Mouse (Mus musculus) intestine, embryonic 15.5 days (tissue): ENCODE results near the gene Arpin. TPM values are rescaled to one million over a fixed set of nuclear protein-coding genes. Genes with fewer than 3 reads are reported as not detected.
A peak's percentile ranks its signal among the peaks of the same experiment; 100 is the strongest.

Experiments
- ATAC-seq: fragments of 200-750 bp; cut with Nextera tagmentation; 2 replicates; pipeline ENCODE4 v1.8.0; 2017; ENCODE audit warnings: moderate TSS enrichment, moderate library complexity
- H3K27ac ChIP-seq: fragments of 300-500 bp; sonication (generic); 2 replicates; pipeline ENCODE4 v1.5.1; 2015; ENCODE audit warnings: mild to moderate bottlenecking, inconsistent platforms
- H3K27me3 ChIP-seq: fragments of 300-500 bp; sonication (generic); replicated peaks from 2 replicates; pipeline ENCODE4 v1.6.1; 2015; ENCODE audit warnings: inconsistent platforms
- H3K36me3 ChIP-seq: fragments of 300-500 bp; sonication (generic); 2 replicates; pipeline ENCODE4 v1.6.1; 2015; ENCODE audit warnings: inconsistent platforms
- H3K4me1 ChIP-seq: fragments of 300-500 bp; sonication (generic); replicated peaks from 2 replicates; pipeline ENCODE4 v1.6.1; 2015; ENCODE audit warnings: inconsistent platforms
- H3K4me2 ChIP-seq: fragments of 300-500 bp; sonication (generic); replicated peaks from 2 replicates; pipeline ENCODE4 v1.6.1; 2015; ENCODE audit warnings: mild to moderate bottlenecking, inconsistent platforms
- H3K4me3 ChIP-seq: fragments of 300-500 bp; sonication (generic); replicated peaks from 2 replicates; pipeline ENCODE4 v1.5.1; 2015; ENCODE audit warnings: inconsistent platforms
- H3K9ac ChIP-seq: fragments of 300-500 bp; sonication (generic); 2 replicates; pipeline ENCODE4 v1.6.1; 2015; ENCODE audit warnings: inconsistent platforms
- H3K9me3 ChIP-seq: fragments of 300-500 bp; sonication (generic); 2 replicates; pipeline ENCODE4 v1.6.1; 2016; ENCODE audit warnings: inconsistent platforms
- WGBS: fragments of 180-500 bp; shearing (Covaris S2); methylation state at CpG from one replicate; pipeline ENCODE4 v1.1.7; 2015; 5-methylcytosine and 5-hydroxymethylcytosine counted together
- polyA plus RNA-seq: library from polyadenylated mRNA; unstranded; fragments of >200 nt; fragmentation: Nextera tagmentation; extraction: Ambion mirVana; gene quantifications from 2 replicates; pipeline ENCODE4 v1.2.1, GENCODE M21; 2015

Arpin gene
- polyA plus RNA-seq, 1 experiment from 2014 or later: 49.7 TPM

- WGBS: 65% methylated on average over 15 of the region's 15 CpGs
- H3K4me3 ChIP-seq: no peak overlapping the region
- H3K9ac ChIP-seq: peak overlapping the region; percentile 4; the same call in 1 of the 2 replicates
- peaks cover 2% of the 10 kb centered on the region; the same call in 1 of the 2 replicates for H3K36me3 ChIP-seq
- no peaks in the 10 kb centered on the region for H3K27me3 ChIP-seq
- H3K4me1 ChIP-seq: peaks cover 12% of the 10 kb centered on the region; the same call in 1 of the 2 replicates
- no peaks in the 10 kb centered on the region for H3K9me3 ChIP-seq
- H3K27ac ChIP-seq: peak overlapping the region; percentile 73
- ATAC-seq: peak; percentile 62
- no peak overlapping the region for H3K4me2 ChIP-seq
Observed at GRCm38 (mm10) chr7:79890436-79891221, 44.5 kb downstream of the Arpin start.

- peak; percentile 88 for ATAC-seq
- no peaks in the 10 kb centered on the region for H3K27me3 ChIP-seq
- H3K36me3 ChIP-seq: peaks cover 2% of the 10 kb centered on the region; the same call in 1 of the 2 replicates
- H3K9ac ChIP-seq: no peak overlapping the region
- 69% methylated on average over 9 of the region's 9 CpGs for WGBS
- peaks cover 12% of the 10 kb centered on the region; the same call in 1 of the 2 replicates for H3K4me1 ChIP-seq
- peak overlapping the region; percentile 1; the same call in 1 of the 2 replicates for H3K4me2 ChIP-seq
- peak overlapping the region; percentile 69 for H3K27ac ChIP-seq
- no peak overlapping the region for H3K4me3 ChIP-seq
- no peaks in the 10 kb centered on the region for H3K9me3 ChIP-seq
Observed at GRCm38 (mm10) chr7:79888603-79889002, 46.6 kb downstream of the Arpin start.

- Histone ChIP-seq H3K27me3 (no peaks in the 10 kb centered on the region), H3K4me2 (no peak overlapping the region), H3K27ac (no peak overlapping the region), H3K9ac (no peak overlapping the region), H3K9me3 (no peaks in the 10 kb centered on the region), H3K4me3 (no peak overlapping the region), H3K36me3 (peaks cover 8% of the 10 kb centered on the region; the same call in 1 of the 2 replicates), H3K4me1 (peaks cover 14% of the 10 kb centered on the region; the same call in 1 of the 2 replicates)
- ATAC-seq: no peak
- 80% methylated on average over 7 of the region's 7 CpGs for WGBS
Observed at GRCm38 (mm10) chr7:79883613-79884334, 51.4 kb downstream of the Arpin start.

GRCm38 (mm10) chr7:79881901-79882300 lies 53.3 kb downstream of the Arpin start:
- 0 out of 2 replicates have a peak, but pooled peaks cover 6% of the 10 kb centered on the region for H3K4me1 ChIP-seq
- no peak overlapping the region for H3K27ac ChIP-seq
- H3K9me3 ChIP-seq: no peaks in the 10 kb centered on the region
- no peak overlapping the region for H3K4me2 ChIP-seq
- peaks cover 8% of the 10 kb centered on the region; the same call in 1 of the 2 replicates for H3K36me3 ChIP-seq
- H3K4me3 ChIP-seq: no peak overlapping the region
- 72% methylated on average over 6 of the region's 6 CpGs for WGBS
- no peak overlapping the region for H3K9ac ChIP-seq
- no peak for ATAC-seq
- H3K27me3 ChIP-seq: no peaks in the 10 kb centered on the region

GRCm38 (mm10) chr7:79880998-79881397 lies 54.2 kb downstream of the Arpin start:
- peaks cover 8% of the 10 kb centered on the region; the same call in 1 of the 2 replicates for H3K36me3 ChIP-seq
- H3K4me1 ChIP-seq: 0 out of 2 replicates have a peak, but pooled peaks cover 6% of the 10 kb centered on the region
- H3K27ac ChIP-seq: peak overlapping the region; percentile 23; the same call in 1 of the 2 replicates
- no peak overlapping the region for H3K9ac ChIP-seq
- no peaks in the 10 kb centered on the region for H3K27me3 ChIP-seq
- 40% methylated on average over 3 of the region's 3 CpGs for WGBS
- H3K4me2 ChIP-seq: no peak overlapping the region
- no peak for ATAC-seq
- H3K4me3 ChIP-seq: no peak overlapping the region
- H3K9me3 ChIP-seq: no peaks in the 10 kb centered on the region

- whole genome bisulfite sequencing: 75% methylated on average over 6 of the region's 6 CpGs
- H3K4me2 ChIP-seq: no peak overlapping the region
- H3K9me3 ChIP-seq: no peaks in the 10 kb centered on the region
- no peak overlapping the region for H3K4me3 ChIP-seq
- 0 out of 2 replicates have a peak, but pooled peaks cover 6% of the 10 kb centered on the region for H3K36me3 ChIP-seq
- H3K4me1 ChIP-seq: 0 out of 2 replicates have a peak, but pooled peaks cover 6% of the 10 kb centered on the region
- no peak overlapping the region for H3K27ac ChIP-seq
- H3K27me3 ChIP-seq: no peaks in the 10 kb centered on the region
- ATAC-seq: peak; percentile 35
- H3K9ac ChIP-seq: no peak overlapping the region
Observed at GRCm38 (mm10) chr7:79880033-79880432, 55.1 kb downstream of the Arpin start.

- Histone ChIP-seq H3K9me3 (no peaks in the 10 kb centered on the region), H3K9ac (no peak overlapping the region), H3K27me3 (no peaks in the 10 kb centered on the region), H3K4me1 (0 out of 2 replicates have a peak, but pooled peaks cover 6% of the 10 kb centered on the region), H3K27ac (peak overlapping the region; percentile 46; the same call in 1 of the 2 replicates), H3K4me2 (no peak overlapping the region), H3K4me3 (no peak overlapping the region), H3K36me3 (0 out of 2 replicates have a peak, but pooled peaks cover 6% of the 10 kb centered on the region)
- 42% methylated on average over 2 of the region's 2 CpGs for WGBS
- peak; percentile 87 for ATAC-seq
Observed at GRCm38 (mm10) chr7:79878455-79879025, 56.6 kb downstream of the Arpin start.

Other genes starting within 250 kb of the Arpin start
- 2.9 and 3.0 TPM in 2 replicates for gene Kif7, start 219.6 kb downstream of the Arpin start, polyA plus RNA-seq
- gene Plin1, start 202.5 kb downstream of the Arpin start, polyA plus RNA-seq: 0.16 TPM in 1 of 2 replicates, not detected in the other
- 9.6 and 12.6 TPM in 2 replicates for gene Pex11a, start 192.2 kb downstream of the Arpin start, polyA plus RNA-seq
- 0.20 and 0.30 TPM in 2 replicates for gene Wdr93, start 192.2 kb downstream of the Arpin start, polyA plus RNA-seq
- gene Mesp1, start 141.6 kb downstream of the Arpin start, polyA plus RNA-seq: 0.13 and 0.21 TPM in 2 replicates
- 1.3 and 2.0 TPM in 2 replicates for gene Mesp2, start 124.6 kb downstream of the Arpin start, polyA plus RNA-seq
- gene Anpep, start 74.3 kb downstream of the Arpin start, polyA plus RNA-seq: 161 and 174 TPM in 2 replicates
- gene Ap3s2, start 14.7 kb downstream of the Arpin start, polyA plus RNA-seq: 27.6 and 36.8 TPM in 2 replicates
- gene Zfp710, start 89.5 kb upstream of the Arpin start, polyA plus RNA-seq: 13.5 and 13.6 TPM in 2 replicates
- gene Idh2, start 180.0 kb upstream of the Arpin start, polyA plus RNA-seq: 520 and 568 TPM in 2 replicates